Mouse (Mus musculus) hindbrain, embryonic 10.5 days (tissue): ENCODE measurements around the gene Col23a1. TPM values are rescaled to one million over a fixed set of nuclear protein-coding genes. Genes with fewer than 3 reads are reported as not detected.
A peak's percentile ranks its signal among the peaks of the same experiment; 100 is the strongest.
"Not testable (repeated sequence)": the region's sequence is repeated elsewhere in the genome, so short reads cannot be mapped to it uniquely, and the experiment has no call there.

Experiments used
- DNase-seq: peaks from one replicate; pipeline ENCODE4 v3.0.0-alpha.2; 2017; ENCODE audit warnings: low spot score
- H3K27ac ChIP-seq: fragments of 300-500 bp; sonication (generic); 2 replicates; pipeline ENCODE4 v1.5.1; 2016; ENCODE audit warnings: mild to moderate bottlenecking, moderate library complexity
- H3K27me3 ChIP-seq: fragments of 300-500 bp; sonication (generic); 2 replicates; pipeline ENCODE4 v1.6.1; 2016; ENCODE audit warnings: mild to moderate bottlenecking; ENCODE audit not compliant: poor library complexity, insufficient read depth, severe bottlenecking
- H3K36me3 ChIP-seq: fragments of 300-500 bp; sonication (generic); 2 replicates; pipeline ENCODE4 v1.6.1; 2016; ENCODE audit warnings: mild to moderate bottlenecking, moderate library complexity
- H3K4me1 ChIP-seq: fragments of 300-500 bp; sonication (generic); replicated peaks from 2 replicates; pipeline ENCODE4 v1.6.1; 2016; ENCODE audit warnings: mild to moderate bottlenecking
- H3K4me3 ChIP-seq: fragments of 300-500 bp; sonication (generic); 2 replicates; pipeline ENCODE4 v1.5.1; 2016; ENCODE audit warnings: mild to moderate bottlenecking, moderate library complexity
- H3K9me3 ChIP-seq: fragments of 300-500 bp; sonication (generic); 2 replicates; pipeline ENCODE4 v1.6.1; 2016; ENCODE audit warnings: mild to moderate bottlenecking, moderate library complexity
- WGBS: fragments of 180-500 bp; shearing (Covaris S2); methylation state at CpG from one replicate; pipeline ENCODE4 v1.1.7; 2016; 5-methylcytosine and 5-hydroxymethylcytosine counted together
- polyA plus RNA-seq: library from polyadenylated mRNA; unstranded; fragments of >200 nt; fragmentation: Nextera tagmentation; extraction: Ambion mirVana; gene quantifications from 2 replicates; pipeline ENCODE4 v1.2.1, GENCODE M21; 2016

The Col23a1 gene
- polyA plus RNA-seq, 1 experiment from 2014 or later: 16.6 TPM

- Histone ChIP-seq H3K9me3 (no peaks in the 10 kb centered on the region), H3K36me3 (peaks cover 100% of the 10 kb centered on the region), H3K27ac (no peak overlapping the region), H3K4me3 (no peak overlapping the region), H3K4me1 (no peaks in the 10 kb centered on the region), H3K27me3 (no peaks in the 10 kb centered on the region)
- no peak for DNase-seq
- 93% methylated on average over 1 of the region's 1 CpGs for WGBS
Measured at GRCm38 (mm10) chr11:51595459-51596083, 305.9 kb downstream of the Col23a1 start.

- Histone ChIP-seq H3K36me3 (peaks cover 100% of the 10 kb centered on the region), H3K9me3 (no peaks in the 10 kb centered on the region), H3K27ac (no peak overlapping the region), H3K27me3 (no peaks in the 10 kb centered on the region), H3K4me1 (peaks cover 16% of the 10 kb centered on the region), H3K4me3 (no peak overlapping the region)
- WGBS: 88% methylated on average over 2 of the region's 2 CpGs
- DNase-seq: no peak
Measured at GRCm38 (mm10) chr11:51597553-51597952, 307.8 kb downstream of the Col23a1 start.

GRCm38 (mm10) chr11:51602253-51602652 is 312.5 kb downstream of the Col23a1 start:
- DNase-seq: no peak
- 90% methylated on average over 3 of the region's 3 CpGs for WGBS

GRCm38 (mm10) chr11:51605602-51606446 is 316.1 kb downstream of the Col23a1 start:
- under 1% methylated on average over 81 of the region's 81 CpGs for WGBS
- peak overlapping the region; percentile 100 for H3K27ac ChIP-seq
- H3K27me3 ChIP-seq: no peaks in the 10 kb centered on the region
- peaks cover 51% of the 10 kb centered on the region for H3K36me3 ChIP-seq
- H3K4me1 ChIP-seq: peaks cover 51% of the 10 kb centered on the region
- no peaks in the 10 kb centered on the region for H3K9me3 ChIP-seq
- DNase-seq: peak; percentile 77
- H3K4me3 ChIP-seq: peak overlapping the region; percentile 99

More at GRCm38 (mm10) chr11:51602253-51602652, 312.5 kb downstream of the Col23a1 start:
- H3K27ac ChIP-seq: no peak overlapping the region
- H3K9me3 ChIP-seq: no peaks in the 10 kb centered on the region
- no peaks in the 10 kb centered on the region for H3K27me3 ChIP-seq
- H3K36me3 ChIP-seq: peaks cover 86% of the 10 kb centered on the region
- H3K4me1 ChIP-seq: peaks cover 45% of the 10 kb centered on the region
- H3K4me3 ChIP-seq: peak overlapping the region; percentile 23

GRCm38 (mm10) chr11:51606447-51607095 is 316.9 kb downstream of the Col23a1 start, which contains the start of gene Hnrnpab:
Gene Hnrnpab, minus strand, starts transcription at chr11:51606847.
- peak; percentile 98 for DNase-seq
- peak within 1 kb of the TSS; percentile 99 for H3K4me3 ChIP-seq
- peak within 1 kb of the TSS; percentile 100 for H3K27ac ChIP-seq
- H3K36me3 ChIP-seq: peaks cover 43% of the 10 kb centered on the region
- H3K9me3 ChIP-seq: no peaks in the 10 kb centered on the region
- H3K4me1 ChIP-seq: peaks cover 45% of the 10 kb centered on the region
- under 1% methylated on average over 91 of the region's 91 CpGs for WGBS
- no peaks in the 10 kb centered on the region for H3K27me3 ChIP-seq

GRCm38 (mm10) chr11:51607096-51607738 is 317.5 kb downstream of the Col23a1 start:
- Histone ChIP-seq H3K9me3 (no peaks in the 10 kb centered on the region), H3K4me1 (peaks cover 39% of the 10 kb centered on the region), H3K36me3 (peaks cover 37% of the 10 kb centered on the region), H3K27me3 (no peaks in the 10 kb centered on the region), H3K27ac (peak overlapping the region; percentile 100), H3K4me3 (peak overlapping the region; percentile 99)
- no peak for DNase-seq
- 11% methylated on average over 15 of the region's 15 CpGs for WGBS

GRCm38 (mm10) chr11:51609266-51609909 is 319.7 kb downstream of the Col23a1 start:
- Histone ChIP-seq H3K4me1 (peaks cover 18% of the 10 kb centered on the region), H3K27ac (no peak overlapping the region), H3K36me3 (peaks cover 15% of the 10 kb centered on the region), H3K27me3 (no peaks in the 10 kb centered on the region), H3K4me3 (no peak overlapping the region), H3K9me3 (no peaks in the 10 kb centered on the region)
- WGBS: 88% methylated on average over 3 of the region's 3 CpGs
- DNase-seq: no peak

GRCm38 (mm10) chr11:51609940-51610339 is 320.2 kb downstream of the Col23a1 start:
- 85% methylated on average over 5 of the region's 5 CpGs for WGBS
- not testable (repeated sequence) for H3K36me3 ChIP-seq, H3K4me3 ChIP-seq, H3K9me3 ChIP-seq, H3K27me3 ChIP-seq, H3K27ac ChIP-seq, DNase-seq
- peaks cover 15% of the 10 kb centered on the region for H3K4me1 ChIP-seq

GRCm38 (mm10) chr11:51614256-51614655 is 324.5 kb downstream of the Col23a1 start:
- Histone ChIP-seq H3K4me3 (no peak overlapping the region), H3K27me3 (no peaks in the 10 kb centered on the region), H3K4me1 (peaks cover 16% of the 10 kb centered on the region), H3K9me3 (no peaks in the 10 kb centered on the region), H3K27ac (peak overlapping the region; percentile 0; the same call in 1 of the 2 replicates), H3K36me3 (no peaks in the 10 kb centered on the region)
- WGBS: 79% methylated on average over 8 of the region's 8 CpGs
- no peak for DNase-seq

- peaks cover 18% of the 10 kb centered on the region for H3K4me1 ChIP-seq
- no peaks in the 10 kb centered on the region for H3K36me3 ChIP-seq
- H3K9me3 ChIP-seq: no peaks in the 10 kb centered on the region
- peak overlapping the region; percentile 48 for H3K4me3 ChIP-seq
- 53% methylated on average over 7 of the region's 7 CpGs for WGBS
- DNase-seq: no peak
- no peaks in the 10 kb centered on the region for H3K27me3 ChIP-seq
- H3K27ac ChIP-seq: peak overlapping the region; percentile 87
Measured at GRCm38 (mm10) chr11:51615129-51615528, 325.4 kb downstream of the Col23a1 start.

- Histone ChIP-seq H3K36me3 (no peaks in the 10 kb centered on the region), H3K27me3 (no peaks in the 10 kb centered on the region), H3K4me1 (peaks cover 23% of the 10 kb centered on the region), H3K9me3 (no peaks in the 10 kb centered on the region), H3K27ac (peak overlapping the region; percentile 87), H3K4me3 (peak overlapping the region; percentile 48)
- peak; percentile 73 for DNase-seq
- WGBS: 4% methylated on average over 14 of the region's 14 CpGs
Measured at GRCm38 (mm10) chr11:51615601-51616000, 325.9 kb downstream of the Col23a1 start.

GRCm38 (mm10) chr11:51616113-51616512 is 326.4 kb downstream of the Col23a1 start:
- not testable (repeated sequence) for H3K36me3 ChIP-seq, H3K27me3 ChIP-seq, DNase-seq, H3K9me3 ChIP-seq
- Histone ChIP-seq H3K4me1 (peaks cover 28% of the 10 kb centered on the region), H3K4me3 (peak overlapping the region; percentile 48), H3K27ac (peak overlapping the region; percentile 87)
- WGBS: 94% methylated on average over 7 of the region's 7 CpGs
